Mouse (Mus musculus) kidney, adult 2 months (tissue): ENCODE data around the gene Ceacam15. TPM values are rescaled to one million over a fixed set of nuclear protein-coding genes. Genes with fewer than 3 reads are reported as not detected.
A peak's percentile ranks its signal among the peaks of the same experiment; 100 is the strongest.
"Not testable (repeated sequence)": the region's sequence is repeated elsewhere in the genome, so short reads cannot be mapped to it uniquely, and the experiment has no call there.

Experiments
- DNase-seq: peaks from one replicate; pipeline ENCODE4 v3.0.0; 2021
- H3K27ac ChIP-seq: fragments of 200-500 bp; 2 replicates; pipeline ENCODE4 v1.5.1; 2012; ENCODE audit warnings: low read depth, low read length, control low read depth, inconsistent platforms; ENCODE audit not compliant: insufficient read depth
- H3K27me3 ChIP-seq: fragments of 200-500 bp; replicated peaks from 2 replicates; pipeline ENCODE4 v1.6.1; 2012; ENCODE audit warnings: mild to moderate bottlenecking, moderate library complexity, low read length, inconsistent platforms; ENCODE audit not compliant: control insufficient read depth, insufficient read depth
- H3K36me3 ChIP-seq: fragments of 200-500 bp; 2 replicates; pipeline ENCODE4 v1.6.1; 2012; ENCODE audit warnings: mild to moderate bottlenecking, moderate library complexity, low read length, inconsistent platforms; ENCODE audit not compliant: control insufficient read depth, insufficient read depth
- H3K4me1 ChIP-seq: fragments of 200-500 bp; 2 replicates; pipeline ENCODE4 v1.6.1; 2011; ENCODE audit warnings: low read length; ENCODE audit not compliant: control insufficient read depth, insufficient read depth
- H3K4me3 ChIP-seq: fragments of 200-500 bp; 2 replicates; pipeline ENCODE4 v1.5.1; 2011; ENCODE audit warnings: mild to moderate bottlenecking, low read depth, low read length, control low read depth; ENCODE audit not compliant: insufficient read depth
- CTCF ChIP-seq: fragments of 200-500 bp; conservative IDR thresholded peaks from 2 replicates; pipeline ENCODE4 v1.5.1; 2011; ENCODE audit warnings: low read depth, mild to moderate bottlenecking, control low read depth, low read length, moderate library complexity, mixed read lengths; ENCODE audit not compliant: insufficient read depth, insufficient read length
- POLR2A ChIP-seq: fragments of 200-500 bp; IDR thresholded peaks from one replicate; pipeline ENCODE4 v1.6.1; 2011; ENCODE audit warnings: low read depth, low read length, control low read depth
- WGBS: fragments of 180-500 bp; shearing (Covaris S2); methylation state at CpG from one replicate; pipeline ENCODE4 v1.1.7; 2018; 5-methylcytosine and 5-hydroxymethylcytosine counted together
- polyA plus RNA-seq: library from polyadenylated mRNA; depleted of rRNA; stranded (reverse); fragments of >200 nt; gene quantifications from 2 replicates; pipeline ENCODE4 v1.2.3, GENCODE M21; 2012; rRNA removed

Ceacam15 gene
- not detected in 2 replicates for polyA plus RNA-seq

- Histone ChIP-seq H3K27ac (no peak within 1 kb of the TSS), H3K36me3 (no peaks in the 10 kb centered on the region), H3K4me1 (peaks cover 3% of the 10 kb centered on the region; the same call in 1 of the 2 replicates), H3K27me3 (no peaks in the 10 kb centered on the region), H3K4me3 (no peak within 1 kb of the TSS)
- DNase-seq, result no peak
- no peak for TF ChIP-seq CTCF
- TF ChIP-seq POLR2A, result no peak
- WGBS, result 54% methylated on average over 1 of the region's 1 CpGs
These were observed at the start of gene Ceacam15 for GRCm38 (mm10) chr7:16675605-16676004. Ceacam15 (minus strand) TSS chr7:16675705.

GRCm38 (mm10) chr7:16722490-16722889 lies 47.0 kb upstream of the Ceacam15 start:
- not testable (repeated sequence) for H3K4me1 ChIP-seq, H3K4me3 ChIP-seq, H3K27ac ChIP-seq, H3K36me3 ChIP-seq, DNase-seq, H3K27me3 ChIP-seq
- 72% methylated on average over 3 of the region's 3 CpGs for WGBS

- Histone ChIP-seq H3K27me3 (no peaks in the 10 kb centered on the region), H3K36me3 (no peaks in the 10 kb centered on the region), H3K27ac (no peak within 1 kb of the TSS), H3K4me1 (no peaks in the 10 kb centered on the region), H3K4me3 (no peak within 1 kb of the TSS)
- TF ChIP-seq POLR2A (no peak), CTCF (no peak)
- no peak for DNase-seq
- WGBS, result 81% methylated on average over 2 of the region's 2 CpGs
These were observed 46.1 kb upstream of the Ceacam15 start, which contains the start of gene Ceacam9 for GRCm38 (mm10) chr7:16721629-16722028. Ceacam9 (plus strand) TSS chr7:16721929.

GRCm38 (mm10) chr7:16716456-16717152 lies 41.1 kb upstream of the Ceacam15 start:
- not testable (repeated sequence) for H3K27ac ChIP-seq, H3K27me3 ChIP-seq, DNase-seq, H3K36me3 ChIP-seq, H3K4me1 ChIP-seq, H3K4me3 ChIP-seq
- WGBS, result 37% methylated on average over 8 of the region's 8 CpGs

GRCm38 (mm10) chr7:16712633-16713415 lies 37.3 kb upstream of the Ceacam15 start:
- TF ChIP-seq POLR2A (no peak), CTCF (no peak)
- DNase-seq, result no peak
- H3K4me3 ChIP-seq, result no peak overlapping the region
- H3K4me1 ChIP-seq, result no peaks in the 10 kb centered on the region
- H3K27ac ChIP-seq, result no peak overlapping the region
- H3K36me3 ChIP-seq, result no peaks in the 10 kb centered on the region
- 74% methylated on average over 13 of the region's 13 CpGs for WGBS
- H3K27me3 ChIP-seq, result no peaks in the 10 kb centered on the region

GRCm38 (mm10) chr7:16710604-16711003 lies 35.1 kb upstream of the Ceacam15 start:
- DNase-seq, result no peak
- no peaks in the 10 kb centered on the region for H3K36me3 ChIP-seq
- WGBS, result 81% methylated on average over 5 of the region's 5 CpGs
- no peak overlapping the region for H3K27ac ChIP-seq
- H3K4me3 ChIP-seq, result no peak overlapping the region
- no peaks in the 10 kb centered on the region for H3K27me3 ChIP-seq
- H3K4me1 ChIP-seq, result no peaks in the 10 kb centered on the region
- TF ChIP-seq POLR2A (no peak), CTCF (peak; percentile 43)

GRCm38 (mm10) chr7:16708244-16708643 lies 32.7 kb upstream of the Ceacam15 start:
- TF ChIP-seq POLR2A (no peak), CTCF (no peak)
- Histone ChIP-seq H3K36me3 (no peaks in the 10 kb centered on the region), H3K4me3 (no peak overlapping the region), H3K4me1 (no peaks in the 10 kb centered on the region), H3K27me3 (no peaks in the 10 kb centered on the region), H3K27ac (no peak overlapping the region)
- 54% methylated on average over 9 of the region's 9 CpGs for WGBS
- DNase-seq, result no peak

- H3K4me1 ChIP-seq, result no peaks in the 10 kb centered on the region
- no peak for TF ChIP-seq POLR2A
- TF ChIP-seq CTCF, result no peak
- DNase-seq, result no peak
These were observed 30.9 kb upstream of the Ceacam15 start for GRCm38 (mm10) chr7:16706385-16706784.

More at GRCm38 (mm10) chr7:16706385-16706784, 30.9 kb upstream of the Ceacam15 start:
- H3K4me3 ChIP-seq, result no peak overlapping the region
- 37% methylated on average over 9 of the region's 9 CpGs for WGBS
- no peaks in the 10 kb centered on the region for H3K27me3 ChIP-seq
- no peak overlapping the region for H3K27ac ChIP-seq
- H3K36me3 ChIP-seq, result no peaks in the 10 kb centered on the region
